Mouse (Mus musculus): ENCODE results near the gene 2310007B03Rik. TPM values are rescaled to one million over a fixed set of nuclear protein-coding genes. Genes with fewer than 3 reads are reported as not detected.
A peak's percentile ranks its signal among the peaks of the same experiment; 100 is the strongest.

2310007B03Rik gene
- polyA plus RNA-seq, 1 experiment from 2014 or later: 0.32 TPM

- Histone ChIP-seq H3K4me1 (peaks cover 15% of the 10 kb centered on the region), H3K27me3 (replicated peaks) (0 out of 2 replicates have a peak, but pooled peaks cover 4% of the 10 kb centered on the region), H3K9me3 (no peaks in the 10 kb centered on the region), H3K4me3 (no peak overlapping the region), H3K4me2 (peak overlapping the region; percentile 99), H3K27ac (no peak overlapping the region), H3K36me3 (replicated peaks) (no peaks in the 10 kb centered on the region), H3K9ac (no peak overlapping the region)
- 20% methylated on average over 6 of the region's 6 CpGs for WGBS
- no peak for ATAC-seq (replicated peaks)
Measured at GRCm38 (mm10) chr1:93175849-93176248, 15.1 kb upstream of the 2310007B03Rik start.

GRCm38 (mm10) chr1:93174399-93174798 lies 13.7 kb upstream of the 2310007B03Rik start:
- H3K36me3 ChIP-seq (replicated peaks): no peaks in the 10 kb centered on the region
- H3K9ac ChIP-seq: no peak overlapping the region
- H3K27me3 ChIP-seq (replicated peaks): 0 out of 2 replicates have a peak, but pooled peaks cover 4% of the 10 kb centered on the region
- H3K9me3 ChIP-seq: no peaks in the 10 kb centered on the region
- no peak overlapping the region for H3K4me2 ChIP-seq
- WGBS: 3% methylated on average over 4 of the region's 4 CpGs
- no peak overlapping the region for H3K27ac ChIP-seq
- ATAC-seq (replicated peaks): peak; percentile 79
- H3K4me1 ChIP-seq: peaks cover 15% of the 10 kb centered on the region
- H3K4me3 ChIP-seq: no peak overlapping the region

- H3K27ac ChIP-seq: no peak overlapping the region
- no peak overlapping the region for H3K4me3 ChIP-seq
- WGBS: 63% methylated on average over 4 of the region's 4 CpGs
- peaks cover 15% of the 10 kb centered on the region for H3K4me1 ChIP-seq
- H3K9me3 ChIP-seq: no peaks in the 10 kb centered on the region
- no peaks in the 10 kb centered on the region for H3K36me3 ChIP-seq (replicated peaks)
- no peak overlapping the region for H3K4me2 ChIP-seq
- H3K27me3 ChIP-seq (replicated peaks): 0 out of 2 replicates have a peak, but pooled peaks cover 4% of the 10 kb centered on the region
- H3K9ac ChIP-seq: no peak overlapping the region
- no peak for ATAC-seq (replicated peaks)
Measured at GRCm38 (mm10) chr1:93173665-93174064, 12.9 kb upstream of the 2310007B03Rik start.

- Histone ChIP-seq H3K27me3 (replicated peaks) (no peaks in the 10 kb centered on the region), H3K9me3 (no peaks in the 10 kb centered on the region), H3K9ac (no peak within 1 kb of the TSS), H3K36me3 (replicated peaks) (no peaks in the 10 kb centered on the region), H3K4me3 (no peak within 1 kb of the TSS), H3K4me1 (no peaks in the 10 kb centered on the region), H3K4me2 (no peak within 1 kb of the TSS), H3K27ac (no peak within 1 kb of the TSS)
- WGBS: 26% methylated on average over 10 of the region's 10 CpGs
- ATAC-seq (replicated peaks): peak; percentile 24; the same call in 1 of the 2 replicates
Measured at GRCm38 (mm10) chr1:93168295-93168775, 7.6 kb upstream of the 2310007B03Rik start, which contains the start of gene Crocc2. Gene Crocc2 (plus strand): TSS chr1:93168725.

- H3K9ac ChIP-seq: no peak overlapping the region
- ATAC-seq (replicated peaks): no peak
- no peak overlapping the region for H3K4me3 ChIP-seq
- H3K27ac ChIP-seq: no peak overlapping the region
- 89% methylated on average over 11 of the region's 11 CpGs for WGBS
- no peak overlapping the region for H3K4me2 ChIP-seq
- H3K27me3 ChIP-seq (replicated peaks): no peaks in the 10 kb centered on the region
- H3K36me3 ChIP-seq (replicated peaks): no peaks in the 10 kb centered on the region
- H3K4me1 ChIP-seq: no peaks in the 10 kb centered on the region
- no peaks in the 10 kb centered on the region for H3K9me3 ChIP-seq
Measured at GRCm38 (mm10) chr1:93166346-93167079, 5.8 kb upstream of the 2310007B03Rik start.

GRCm38 (mm10) chr1:93165447-93165846 lies 4.7 kb upstream of the 2310007B03Rik start:
- Histone ChIP-seq H3K9ac (no peak overlapping the region), H3K9me3 (no peaks in the 10 kb centered on the region), H3K4me2 (no peak overlapping the region), H3K36me3 (replicated peaks) (no peaks in the 10 kb centered on the region), H3K4me1 (no peaks in the 10 kb centered on the region), H3K27ac (no peak overlapping the region), H3K27me3 (replicated peaks) (no peaks in the 10 kb centered on the region), H3K4me3 (no peak overlapping the region)
- ATAC-seq (replicated peaks): no peak
- WGBS: 83% methylated on average over 9 of the region's 9 CpGs

- Histone ChIP-seq H3K27me3 (replicated peaks) (no peaks in the 10 kb centered on the region), H3K9ac (no peak overlapping the region), H3K4me3 (no peak overlapping the region), H3K27ac (no peak overlapping the region), H3K9me3 (no peaks in the 10 kb centered on the region), H3K36me3 (replicated peaks) (no peaks in the 10 kb centered on the region), H3K4me1 (no peaks in the 10 kb centered on the region), H3K4me2 (no peak overlapping the region)
- WGBS: 85% methylated on average over 7 of the region's 7 CpGs
- no peak for ATAC-seq (replicated peaks)
Measured at GRCm38 (mm10) chr1:93162588-93162987, 1.8 kb upstream of the 2310007B03Rik start.

GRCm38 (mm10) chr1:93161921-93162320 lies 1.2 kb upstream of the 2310007B03Rik start:
- Histone ChIP-seq H3K36me3 (replicated peaks) (no peaks in the 10 kb centered on the region), H3K4me1 (no peaks in the 10 kb centered on the region), H3K9me3 (no peaks in the 10 kb centered on the region), H3K27me3 (replicated peaks) (no peaks in the 10 kb centered on the region), H3K9ac (no peak overlapping the region), H3K4me2 (no peak overlapping the region), H3K27ac (no peak overlapping the region), H3K4me3 (no peak overlapping the region)
- 80% methylated on average over 10 of the region's 10 CpGs for WGBS
- ATAC-seq (replicated peaks): no peak

GRCm38 (mm10) chr1:93161350-93161749 lies 602 bp upstream of the 2310007B03Rik start:
- no peaks in the 10 kb centered on the region for H3K36me3 ChIP-seq (replicated peaks)
- no peak overlapping the region for H3K9ac ChIP-seq
- H3K9me3 ChIP-seq: no peaks in the 10 kb centered on the region
- no peak overlapping the region for H3K4me3 ChIP-seq
- no peak overlapping the region for H3K27ac ChIP-seq
- ATAC-seq (replicated peaks): no peak
- H3K4me1 ChIP-seq: no peaks in the 10 kb centered on the region
- no peak overlapping the region for H3K4me2 ChIP-seq
- 71% methylated on average over 8 of the region's 8 CpGs for WGBS
- H3K27me3 ChIP-seq (replicated peaks): no peaks in the 10 kb centered on the region

GRCm38 (mm10) chr1:93159566-93160500 lies 915 bp downstream of the 2310007B03Rik start:
- WGBS: 81% methylated on average over 21 of the region's 21 CpGs
- Histone ChIP-seq H3K9me3 (no peaks in the 10 kb centered on the region), H3K27ac (no peak overlapping the region), H3K4me3 (no peak overlapping the region), H3K36me3 (replicated peaks) (no peaks in the 10 kb centered on the region), H3K27me3 (replicated peaks) (no peaks in the 10 kb centered on the region), H3K4me1 (no peaks in the 10 kb centered on the region), H3K4me2 (no peak overlapping the region), H3K9ac (no peak overlapping the region)
- no peak for ATAC-seq (replicated peaks)

- Histone ChIP-seq H3K9me3 (no peaks in the 10 kb centered on the region), H3K27me3 (replicated peaks) (no peaks in the 10 kb centered on the region), H3K36me3 (replicated peaks) (no peaks in the 10 kb centered on the region), H3K9ac (no peak overlapping the region), H3K4me2 (no peak overlapping the region), H3K27ac (no peak overlapping the region), H3K4me3 (no peak overlapping the region), H3K4me1 (no peaks in the 10 kb centered on the region)
- no peak for ATAC-seq (replicated peaks)
- WGBS: 83% methylated on average over 8 of the region's 8 CpGs
Measured at GRCm38 (mm10) chr1:93158916-93159315, 1.8 kb downstream of the 2310007B03Rik start.

GRCm38 (mm10) chr1:93157566-93157965 lies 3.2 kb downstream of the 2310007B03Rik start:
- no peaks in the 10 kb centered on the region for H3K27me3 ChIP-seq (replicated peaks)
- H3K36me3 ChIP-seq (replicated peaks): no peaks in the 10 kb centered on the region
- 90% methylated on average over 4 of the region's 4 CpGs for WGBS
- no peaks in the 10 kb centered on the region for H3K9me3 ChIP-seq
- H3K27ac ChIP-seq: no peak overlapping the region
- H3K4me3 ChIP-seq: no peak overlapping the region
- no peak for ATAC-seq (replicated peaks)
- H3K4me1 ChIP-seq: no peaks in the 10 kb centered on the region
- no peak overlapping the region for H3K4me2 ChIP-seq
- no peak overlapping the region for H3K9ac ChIP-seq
